Mouse (Mus musculus) large intestine, adult 2 months (tissue): ENCODE data around the gene Rnf19b. TPM values are rescaled to one million over a fixed set of nuclear protein-coding genes. Genes with fewer than 3 reads are reported as not detected.

Source experiments
- DNase-seq: peaks from one replicate; pipeline ENCODE4 v3.0.0-alpha.2; 2012; ENCODE audit warnings: low read depth, low spot score
- WGBS: fragments of 180-500 bp; shearing (Covaris S2); methylation state at CpG from one replicate; pipeline ENCODE4 v1.1.7; 2018; 5-methylcytosine and 5-hydroxymethylcytosine counted together
- polyA plus RNA-seq: library from polyadenylated mRNA; depleted of rRNA; stranded (reverse); fragments of >200 nt; gene quantifications from 2 replicates; pipeline ENCODE4 v1.2.3, GENCODE M21; 2012; rRNA removed

Gene Rnf19b
- 66.8 and 86.7 TPM in 2 replicates for polyA plus RNA-seq

DNA sequence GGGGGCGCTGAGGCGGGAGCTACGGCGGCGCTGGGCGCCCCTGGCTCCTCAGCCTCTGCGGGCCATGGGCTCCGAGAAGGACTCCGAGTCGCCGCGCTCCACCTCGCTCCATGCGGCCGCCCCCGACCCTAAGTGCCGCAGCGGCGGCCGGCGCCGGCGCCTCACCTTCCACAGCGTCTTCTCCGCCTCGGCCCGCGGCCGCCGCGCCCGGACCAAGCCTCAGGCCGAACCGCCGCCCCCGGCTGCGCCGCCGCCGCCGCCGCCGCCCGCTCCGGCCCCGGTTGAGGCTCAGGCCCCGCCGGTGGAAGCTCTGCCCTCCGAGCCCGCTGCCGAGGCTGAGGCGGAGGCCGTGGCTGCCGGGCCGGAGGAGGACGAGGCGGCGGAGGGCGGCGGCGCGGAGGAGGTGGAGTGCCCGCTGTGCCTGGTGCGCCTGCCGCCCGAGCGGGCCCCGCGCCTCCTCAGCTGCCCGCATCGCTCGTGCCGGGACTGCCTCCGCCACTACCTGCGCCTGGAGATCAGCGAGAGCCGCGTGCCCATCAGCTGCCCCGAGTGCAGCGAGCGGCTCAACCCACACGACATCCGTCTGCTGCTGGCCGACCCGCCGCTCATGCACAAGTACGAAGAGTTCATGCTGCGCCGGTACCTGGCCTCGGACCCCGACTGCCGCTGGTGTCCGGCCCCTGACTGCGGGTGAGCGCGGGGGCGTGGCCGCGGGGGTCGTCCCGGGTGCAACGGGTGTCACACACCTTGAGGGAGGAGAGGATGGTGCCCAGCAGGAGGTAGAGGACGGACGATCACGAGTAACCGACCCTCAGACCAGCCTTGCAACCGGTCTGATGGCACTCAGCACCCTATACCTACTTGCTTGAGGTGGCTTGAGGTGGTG lies at the start of gene Rnf19b:
Gene Rnf19b (plus strand): TSS at position 65 of the 886 bp plus-strand sequence.
- 1% methylated on average over 102 of the region's 107 CpGs for WGBS
- DNase-seq: no peak

GRCm38 (mm10) chr4:129008672-129009071 lies 49.4 kb upstream of the Rnf19b start:
- 84% methylated on average over 3 of the region's 3 CpGs for WGBS
- DNase-seq: no peak

DNA sequence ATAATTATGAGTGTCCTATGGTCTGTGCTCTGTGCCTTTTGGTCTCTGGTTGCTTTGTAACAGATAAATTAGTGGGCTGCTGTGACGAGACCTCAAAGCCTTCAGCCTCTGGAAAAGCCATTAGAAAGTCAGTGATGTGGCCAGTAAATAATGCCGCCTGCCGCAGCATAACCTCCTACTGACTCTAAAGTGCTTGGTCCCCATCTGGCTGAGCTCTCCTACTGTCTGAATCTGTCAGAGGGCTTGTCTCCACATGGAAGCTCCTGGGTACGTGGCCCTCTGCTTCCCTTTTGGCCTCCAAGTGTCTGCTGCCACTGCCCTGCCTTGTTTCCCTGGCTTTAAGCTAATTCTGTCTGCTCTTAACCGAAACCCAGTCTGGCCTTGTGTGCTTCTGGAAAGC lies 48.5 kb upstream of the Rnf19b start:
- 72% methylated on average over 5 of the region's 5 CpGs for WGBS

DNA sequence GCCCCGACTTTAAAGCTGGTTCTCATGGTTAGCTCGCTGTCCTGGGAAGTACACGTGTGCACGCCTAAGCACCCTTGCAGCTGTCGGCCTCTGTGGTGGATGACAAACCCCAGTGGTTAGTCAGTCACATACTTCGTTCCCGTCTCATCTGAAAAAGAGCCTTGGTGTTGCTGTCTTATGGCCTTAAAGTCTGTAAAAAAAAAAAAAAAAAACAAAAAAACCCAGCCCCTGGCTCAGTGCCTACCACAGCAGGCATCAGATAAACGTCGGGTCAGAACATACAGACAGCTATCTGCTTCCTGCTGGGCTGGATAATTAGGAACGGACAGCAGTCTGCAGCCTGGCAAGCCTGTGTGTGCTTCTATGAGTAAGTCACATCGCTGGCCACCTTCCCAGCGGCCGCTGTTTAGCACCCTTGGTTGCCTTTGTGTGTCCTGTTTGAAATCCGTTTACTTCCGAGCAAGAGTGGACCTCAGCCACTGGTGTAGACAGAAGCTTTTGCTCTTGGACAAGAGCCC lies 46.4 kb upstream of the Rnf19b start:
- no peak for DNase-seq
- WGBS: 28% methylated on average over 15 of the region's 15 CpGs

More for the DNA sequence above, 48.5 kb upstream of the Rnf19b start:
- DNase-seq: no peak

DNA sequence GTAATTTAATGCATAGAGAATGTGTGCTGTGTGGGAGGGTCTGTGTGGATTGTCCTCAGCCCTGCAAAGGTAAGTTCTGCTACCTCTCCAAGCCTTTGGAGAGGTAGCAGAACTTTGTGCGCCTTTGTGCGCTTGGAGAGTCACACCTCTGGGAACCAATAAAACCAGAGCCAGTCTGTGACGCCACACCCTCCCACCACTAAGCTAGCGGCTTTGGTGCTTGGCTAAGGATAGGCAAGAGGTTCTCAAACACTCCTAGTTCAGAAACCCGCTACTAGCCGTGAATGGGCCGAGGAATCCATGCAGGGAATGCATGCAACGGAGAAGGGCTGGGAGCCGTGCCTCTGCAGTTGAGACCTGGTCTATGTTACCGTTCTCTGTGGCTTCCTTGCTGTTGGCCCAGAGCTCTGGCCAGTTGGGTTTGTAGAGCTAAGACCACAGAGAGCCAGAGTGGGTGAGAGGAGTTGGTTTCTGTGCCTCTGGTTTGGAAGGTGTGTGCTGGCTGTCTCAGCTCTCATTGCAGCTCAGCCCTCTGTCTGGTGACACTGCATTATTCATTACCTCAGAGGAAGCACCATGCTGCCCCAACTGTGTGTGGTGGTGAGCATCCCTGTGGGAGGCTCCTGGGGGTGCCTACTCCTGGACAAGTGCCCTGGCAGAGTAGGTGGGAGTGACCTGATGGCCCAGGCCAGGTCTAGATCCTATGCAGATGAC lies 44.8 kb upstream of the Rnf19b start:
- WGBS: 49% methylated on average over 10 of the region's 10 CpGs

DNA sequence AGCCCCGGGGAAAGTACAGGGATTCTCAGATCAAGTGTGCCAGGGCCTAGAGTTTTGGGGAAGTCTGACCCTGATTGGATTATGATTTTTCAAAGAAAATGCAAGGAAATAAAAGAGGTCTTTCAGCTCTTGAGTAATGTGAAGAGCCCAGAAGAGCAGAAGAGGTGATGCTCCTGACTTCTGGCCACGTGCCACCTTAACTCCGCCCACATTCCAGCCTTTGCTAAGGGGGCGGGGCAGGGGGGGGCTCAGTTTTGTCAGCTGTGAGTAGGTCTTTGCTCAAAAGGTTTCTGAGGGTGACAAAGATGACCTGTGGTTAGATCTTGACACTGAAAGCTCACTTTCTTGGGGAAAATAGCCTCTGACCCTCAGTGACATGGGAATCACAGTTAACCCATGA lies 41.7 kb upstream of the Rnf19b start:
- 22% methylated on average over 4 of the region's 4 CpGs for WGBS
- no peak for DNase-seq

More for the DNA sequence above, 44.8 kb upstream of the Rnf19b start:
- DNase-seq: no peak

GRCm38 (mm10) chr4:129017150-129017549 lies 40.9 kb upstream of the Rnf19b start:
- 74% methylated on average over 10 of the region's 10 CpGs for WGBS

GRCm38 (mm10) chr4:129018788-129019435 lies 39.2 kb upstream of the Rnf19b start:
- 76% methylated on average over 9 of the region's 9 CpGs for WGBS
- no peak for DNase-seq

More at GRCm38 (mm10) chr4:129017150-129017549, 40.9 kb upstream of the Rnf19b start:
- no peak for DNase-seq

- 84% methylated on average over 9 of the region's 9 CpGs for WGBS
- no peak for DNase-seq
Observed at GRCm38 (mm10) chr4:129019788-129020187, 38.3 kb upstream of the Rnf19b start.

- 35% methylated on average over 6 of the region's 6 CpGs for WGBS
- no peak for DNase-seq
Observed at GRCm38 (mm10) chr4:129020454-129020853, 37.6 kb upstream of the Rnf19b start.

DNA sequence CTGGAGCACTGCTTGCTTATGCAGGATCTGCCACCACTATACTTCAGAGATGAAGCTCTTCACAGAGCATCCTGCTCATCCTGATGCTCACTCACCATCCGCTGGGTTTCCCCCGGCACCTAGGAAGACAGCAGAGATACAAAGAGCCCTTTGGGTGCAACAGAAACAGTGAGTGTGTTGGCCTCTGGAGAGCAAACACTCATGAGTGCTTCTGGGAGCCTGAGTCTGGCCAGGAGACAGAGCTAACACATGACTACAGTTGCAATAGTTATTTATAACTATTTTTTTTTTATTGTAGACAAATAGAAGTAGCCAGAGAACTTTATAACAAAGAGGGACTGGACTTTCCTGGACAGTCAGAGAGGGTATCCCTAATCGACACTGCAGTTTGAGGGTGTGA lies 36.6 kb upstream of the Rnf19b start:
- WGBS: 70% methylated on average over 3 of the region's 3 CpGs

DNA sequence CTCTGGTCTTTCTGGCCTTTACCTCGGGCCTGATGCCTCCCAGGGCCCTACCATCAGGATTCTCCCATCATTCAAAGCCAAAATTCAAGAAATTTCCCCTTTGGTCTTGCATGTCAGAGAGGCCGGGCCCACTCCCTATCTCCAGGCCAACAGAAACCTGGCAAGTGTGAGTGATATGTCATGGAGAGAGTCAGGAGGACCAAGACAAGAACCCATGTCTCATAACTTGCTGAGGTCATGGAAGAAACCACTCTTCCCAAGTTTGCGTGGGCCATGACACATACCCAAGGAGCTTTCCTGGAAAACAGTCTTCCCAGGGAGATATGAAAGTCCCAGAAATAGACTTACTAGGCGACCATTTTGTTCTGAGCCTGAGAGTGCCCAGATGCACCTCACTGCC lies 36.2 kb upstream of the Rnf19b start:
- WGBS: 77% methylated on average over 4 of the region's 4 CpGs
- DNase-seq: no peak

More for the DNA sequence above, 36.6 kb upstream of the Rnf19b start:
- no peak for DNase-seq

DNA sequence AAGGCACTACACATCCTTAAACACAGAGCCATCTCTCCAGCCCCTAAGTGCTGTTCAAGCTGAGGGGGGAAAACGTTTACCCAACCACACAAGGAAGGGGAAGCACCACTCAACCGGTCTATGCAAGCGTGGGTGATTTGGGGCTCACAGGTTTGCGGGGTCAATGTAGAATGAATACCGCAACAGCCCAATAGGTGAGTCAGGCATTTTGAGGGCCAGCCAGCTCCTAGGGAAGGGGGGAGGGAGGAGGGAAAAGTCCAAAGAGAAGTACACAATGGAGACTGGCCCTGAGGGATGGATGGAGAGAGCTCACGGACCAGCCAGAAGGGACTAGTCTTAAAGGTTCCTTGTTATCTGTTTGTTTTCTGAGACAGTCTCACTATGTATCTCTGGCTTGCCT lies 34.2 kb upstream of the Rnf19b start:
- WGBS: 50% methylated on average over 6 of the region's 6 CpGs
- no peak for DNase-seq

DNA sequence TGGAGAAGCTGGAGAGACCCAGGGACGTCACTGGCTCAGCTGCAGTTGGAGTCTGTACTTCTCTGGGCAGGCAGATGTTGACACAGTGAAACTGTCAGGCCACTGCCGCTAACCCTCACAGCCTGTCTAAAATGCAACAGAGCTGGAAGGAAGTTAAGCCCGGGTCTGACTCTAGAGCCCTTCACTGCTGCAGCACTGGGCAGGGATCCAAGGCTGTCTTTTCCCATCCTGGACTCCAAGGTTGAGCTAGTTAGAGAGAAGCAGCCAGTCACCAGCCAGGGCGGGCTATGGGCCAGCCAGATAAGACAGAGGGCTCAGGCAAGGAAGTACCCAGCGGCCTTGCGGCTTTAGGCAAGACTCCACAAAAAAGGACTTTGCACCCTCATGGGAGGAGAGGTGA lies 33.3 kb upstream of the Rnf19b start:
- DNase-seq: no peak

GRCm38 (mm10) chr4:129025707-129026106 lies 32.4 kb upstream of the Rnf19b start:
- DNase-seq: no peak
- WGBS: 81% methylated on average over 3 of the region's 3 CpGs

More for the DNA sequence above, 33.3 kb upstream of the Rnf19b start:
- WGBS: 18% methylated on average over 6 of the region's 6 CpGs

GRCm38 (mm10) chr4:129030746-129031145 lies 27.3 kb upstream of the Rnf19b start:
- no peak for DNase-seq
- 93% methylated on average over 4 of the region's 4 CpGs for WGBS

- 90% methylated on average over 8 of the region's 8 CpGs for WGBS
- no peak for DNase-seq
Observed at GRCm38 (mm10) chr4:129031408-129031965, 26.6 kb upstream of the Rnf19b start.

GRCm38 (mm10) chr4:129032133-129032962 lies 25.7 kb upstream of the Rnf19b start:
- DNase-seq: no peak
- whole genome bisulfite sequencing: 63% methylated on average over 11 of the region's 11 CpGs
